Mouse (Mus musculus): ENCODE measurements around the gene Timp2.
"Not testable (repeated sequence)": the region's sequence is repeated elsewhere in the genome, so short reads cannot be mapped to it uniquely, and the experiment has no call there.

The Timp2 gene

GRCm38 (mm10) chr11:118303959-118304358 is 51.6 kb downstream of the Timp2 start:
- in situ Hi-C loops (cut with MboI; ENCODE audit: low sequenced_read_pairs) = not testable (repeated sequence)

- in situ Hi-C loops (cut with MboI; ENCODE audit: low sequenced_read_pairs) = no loop called here
Measured at GRCm38 (mm10) chr11:118298810-118299209, 56.7 kb downstream of the Timp2 start.

GRCm38 (mm10) chr11:118297967-118298366 is 57.6 kb downstream of the Timp2 start:
- in situ Hi-C loops (cut with MboI; ENCODE audit: low sequenced_read_pairs) = no loop called here

GRCm38 (mm10) chr11:118295026-118295425 is 60.5 kb downstream of the Timp2 start:
- in situ Hi-C loops (cut with MboI; ENCODE audit: low sequenced_read_pairs) = no loop called here

- in situ Hi-C loops (cut with MboI; ENCODE audit: low sequenced_read_pairs) = no loop called here
Measured at GRCm38 (mm10) chr11:118292671-118293070, 62.9 kb downstream of the Timp2 start.

- in situ Hi-C loops (cut with MboI; ENCODE audit: low sequenced_read_pairs) = no loop called here
Measured at GRCm38 (mm10) chr11:118289999-118290889, 65.3 kb downstream of the Timp2 start, which contains the start of gene Usp36. Gene Usp36 (minus strand): TSS chr11:118290244.

GRCm38 (mm10) chr11:118289562-118289961 is 66.0 kb downstream of the Timp2 start:
- in situ Hi-C loops (cut with MboI; ENCODE audit: low sequenced_read_pairs) = no loop called here

GRCm38 (mm10) chr11:118289037-118289511 is 66.5 kb downstream of the Timp2 start:
- in situ Hi-C loops (cut with MboI; ENCODE audit: low sequenced_read_pairs) = no loop called here

- in situ Hi-C loops (cut with MboI; ENCODE audit: low sequenced_read_pairs) = no loop called here
Measured at GRCm38 (mm10) chr11:118287573-118287972, 68.0 kb downstream of the Timp2 start.

- in situ Hi-C loops (cut with MboI; ENCODE audit: low sequenced_read_pairs) = no loop called here
Measured at GRCm38 (mm10) chr11:118286434-118286833, 69.1 kb downstream of the Timp2 start.

- in situ Hi-C loops (cut with MboI; ENCODE audit: low sequenced_read_pairs) = no loop called here
Measured at GRCm38 (mm10) chr11:118285791-118286190, 69.7 kb downstream of the Timp2 start.

- in situ Hi-C loops (cut with MboI; ENCODE audit: low sequenced_read_pairs) = no loop called here
Measured at GRCm38 (mm10) chr11:118280218-118280617, 75.3 kb downstream of the Timp2 start.

- in situ Hi-C loops (cut with MboI; ENCODE audit: low sequenced_read_pairs) = no loop called here
Measured at GRCm38 (mm10) chr11:118276328-118276727, 79.2 kb downstream of the Timp2 start.

GRCm38 (mm10) chr11:118275092-118275491 is 80.4 kb downstream of the Timp2 start:
- in situ Hi-C loops (cut with MboI; ENCODE audit: low sequenced_read_pairs) = no loop called here

- in situ Hi-C loops (cut with MboI; ENCODE audit: low sequenced_read_pairs) = no loop called here
Measured at GRCm38 (mm10) chr11:118269827-118270226, 85.7 kb downstream of the Timp2 start.

GRCm38 (mm10) chr11:118266666-118267046 is 88.9 kb downstream of the Timp2 start:
- in situ Hi-C loops (cut with MboI; ENCODE audit: low sequenced_read_pairs) = no loop called here

- in situ Hi-C loops (cut with MboI; ENCODE audit: low sequenced_read_pairs) = no loop called here
Measured at GRCm38 (mm10) chr11:118266044-118266665, 89.4 kb downstream of the Timp2 start.

GRCm38 (mm10) chr11:118265621-118266020 is 89.9 kb downstream of the Timp2 start:
- in situ Hi-C loops (cut with MboI; ENCODE audit: low sequenced_read_pairs) = no loop called here

- in situ Hi-C loops (cut with MboI; ENCODE audit: low sequenced_read_pairs) = no loop called here
Measured at GRCm38 (mm10) chr11:118263146-118263545, 92.4 kb downstream of the Timp2 start.

- in situ Hi-C loops (cut with MboI; ENCODE audit: low sequenced_read_pairs) = no loop called here
Measured at GRCm38 (mm10) chr11:118260081-118260480, 95.5 kb downstream of the Timp2 start.

- in situ Hi-C loops (cut with MboI; ENCODE audit: low sequenced_read_pairs) = no loop called here
Measured at GRCm38 (mm10) chr11:118259580-118259979, 96.0 kb downstream of the Timp2 start.

- in situ Hi-C loops (cut with MboI; ENCODE audit: low sequenced_read_pairs) = no loop called here
Measured at GRCm38 (mm10) chr11:118256371-118256770, 99.2 kb downstream of the Timp2 start.
